Mouse (Mus musculus) 3T3-L1 (cell line): ENCODE results near the gene Gps2.
A peak's percentile ranks its signal among the peaks of the same experiment; 100 is the strongest.

Experiments
- DNase-seq: peaks from one replicate; pipeline ENCODE4 v3.0.0-alpha.2; 2015; ENCODE audit warnings: low read depth, low spot score

Gene Gps2

DNA sequence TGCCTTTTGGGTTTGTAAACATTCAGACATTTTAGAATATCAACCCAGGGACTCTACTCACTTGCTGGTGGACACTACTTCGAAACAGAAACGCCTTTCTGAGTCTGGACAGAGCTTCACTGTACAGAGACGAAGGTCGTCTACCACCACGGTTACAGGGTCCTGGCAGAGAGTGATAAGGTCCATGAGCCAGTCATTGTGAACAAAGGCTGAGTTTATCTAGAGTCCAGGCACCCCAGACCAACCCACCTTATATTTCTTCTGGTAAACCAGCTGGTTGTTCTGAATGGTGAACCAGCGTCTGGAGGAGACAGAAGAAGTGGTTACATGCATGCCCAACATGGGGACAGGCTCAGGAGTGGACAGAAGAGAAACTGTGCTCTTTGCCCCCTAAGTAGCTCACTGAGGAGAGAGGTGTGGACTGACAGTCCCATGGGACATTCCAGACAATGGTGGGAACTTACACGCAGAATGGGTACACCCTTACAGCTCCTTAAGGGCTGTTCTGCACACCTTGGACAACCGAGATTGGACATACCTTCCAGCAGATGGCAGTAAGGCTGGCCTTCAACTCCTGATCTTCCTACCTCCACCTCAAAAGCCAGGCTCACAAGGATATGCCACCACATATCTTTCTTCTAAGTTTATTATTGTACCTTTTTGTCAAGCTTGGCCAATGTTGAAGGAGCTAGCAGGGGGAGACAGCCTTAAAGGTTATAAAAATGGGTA is 26.6 kb upstream of the Gps2 start:
- peak; percentile 45 for DNase-seq

DNA sequence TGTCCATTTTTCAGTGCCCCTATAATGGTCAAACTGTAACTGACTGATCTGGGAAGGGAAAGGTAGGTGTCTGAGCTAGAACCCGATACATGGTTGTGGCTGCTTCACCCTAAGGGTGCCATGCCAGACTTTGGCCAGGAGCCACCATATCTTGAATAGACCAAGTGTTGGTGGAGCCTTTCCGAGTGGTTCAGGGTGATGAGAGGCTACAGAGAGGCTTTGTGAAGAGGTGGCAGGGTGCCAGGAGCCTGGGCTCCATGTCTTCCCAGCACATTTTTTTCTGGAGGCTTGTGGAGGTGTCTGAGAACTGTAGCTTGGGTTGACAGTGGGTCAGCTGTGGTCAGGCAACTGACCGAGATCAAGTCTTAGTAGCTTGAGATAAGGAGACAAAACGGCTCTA is 22.2 kb upstream of the Gps2 start:
- DNase-seq = no peak

DNA sequence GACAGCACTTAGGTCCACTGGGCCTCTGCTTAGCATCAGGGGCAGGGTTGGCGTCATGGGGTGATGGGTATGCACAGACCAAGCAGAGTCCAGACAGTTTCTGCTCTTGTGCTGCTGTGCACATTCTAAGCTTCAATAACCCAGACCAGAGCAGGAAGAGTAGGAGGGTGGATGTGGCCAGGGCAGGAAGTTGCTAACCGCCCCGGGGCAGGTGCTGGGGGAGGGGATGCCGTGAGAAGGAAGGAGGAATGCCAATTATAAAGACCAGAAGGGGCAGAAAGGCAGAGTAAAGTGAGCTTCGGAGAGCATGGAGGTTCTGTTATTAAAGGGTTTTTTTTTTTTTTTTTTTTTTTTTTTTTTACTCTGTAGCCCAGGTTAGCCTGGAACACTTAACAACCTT is 19.0 kb upstream of the Gps2 start:
- no peak for DNase-seq

GRCm38 (mm10) chr11:69895291-69895690 is 18.4 kb upstream of the Gps2 start, which contains the start of gene Acap1:
Gene Acap1 (minus strand): TSS chr11:69895539.
- DNase-seq = no peak

GRCm38 (mm10) chr11:69899870-69900269 is 13.8 kb upstream of the Gps2 start:
- no peak for DNase-seq

DNA sequence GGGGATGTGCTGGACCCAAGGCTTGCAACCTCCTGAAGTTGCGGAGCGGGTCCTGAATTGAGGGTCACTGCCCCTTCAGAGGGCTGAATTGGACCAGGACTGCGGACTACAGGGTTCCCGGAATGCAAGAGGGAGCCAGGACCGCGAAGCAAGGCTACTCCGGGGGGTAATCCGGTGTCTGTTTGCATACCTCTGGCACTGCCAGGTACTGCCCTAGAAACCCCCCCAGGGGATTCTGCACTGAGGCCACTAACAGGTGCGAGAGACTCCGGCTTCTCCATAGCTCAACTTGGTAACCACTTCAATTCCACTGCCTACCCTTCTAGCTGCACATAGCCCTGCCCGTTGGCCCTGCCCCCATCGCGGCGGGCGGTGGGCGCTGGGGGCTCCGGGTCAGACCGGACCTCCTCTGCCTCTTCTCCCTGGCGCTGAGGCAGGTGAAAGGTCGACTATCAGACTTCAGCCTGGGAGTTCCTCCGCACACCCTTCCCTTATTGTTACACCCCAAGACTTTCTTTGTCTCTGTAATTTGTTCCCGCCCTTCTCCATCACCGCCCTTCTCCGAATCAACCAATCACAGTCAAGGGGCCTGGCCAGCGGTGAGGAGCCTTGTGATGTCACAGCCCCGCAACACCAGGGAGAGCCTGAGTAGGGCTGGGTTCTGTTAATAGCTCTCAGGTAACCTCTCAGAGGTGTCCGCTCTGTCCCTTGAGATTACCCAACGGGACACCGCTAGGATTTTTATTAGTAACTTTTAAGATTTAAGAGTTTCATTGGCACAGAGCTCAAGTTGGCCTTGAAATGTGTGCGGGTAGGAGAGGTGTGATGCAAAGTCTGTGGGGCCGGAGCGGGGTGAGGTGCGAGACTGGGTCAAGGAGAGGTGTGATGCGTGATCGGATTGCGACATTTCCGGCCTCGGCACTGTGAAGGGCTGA is 12.9 kb upstream of the Gps2 start, which contains the start of the genes 2810408A11Rik and Neurl4:
Gene 2810408A11Rik (minus strand): TSS at position 517 of the 935 bp plus-strand sequence.
Gene Neurl4 (plus strand): TSS at position 602 of the 935 bp plus-strand sequence.
- DNase-seq = peak; percentile 96

DNA sequence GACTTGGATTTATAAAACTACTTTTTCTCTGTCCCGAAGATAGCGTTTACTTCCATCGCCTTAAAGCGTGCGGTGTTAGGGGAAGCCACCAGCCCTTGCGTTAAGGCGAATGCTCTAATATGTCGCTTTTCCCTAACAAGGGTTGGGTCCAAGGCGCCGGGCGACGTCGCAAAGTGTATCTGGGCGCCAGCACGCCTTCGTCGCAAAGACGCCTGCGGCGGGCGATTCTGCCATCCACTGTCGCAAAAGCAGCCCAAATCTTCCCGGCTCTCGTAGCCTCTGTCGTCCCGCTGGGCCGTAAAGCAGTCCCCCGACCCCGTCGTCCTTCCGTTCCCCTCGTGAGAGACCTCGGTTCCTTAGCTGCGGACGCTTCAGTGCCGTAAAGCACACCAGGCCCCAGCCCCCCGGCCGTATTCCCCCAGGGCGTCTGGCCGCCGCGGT is 12.3 kb upstream of the Gps2 start:
- peak; percentile 97 for DNase-seq

GRCm38 (mm10) chr11:69901993-69902392 is 11.7 kb upstream of the Gps2 start:
- DNase-seq = peak; percentile 30

- no peak for DNase-seq
These were observed 10.7 kb upstream of the Gps2 start for GRCm38 (mm10) chr11:69902972-69903371.

DNA sequence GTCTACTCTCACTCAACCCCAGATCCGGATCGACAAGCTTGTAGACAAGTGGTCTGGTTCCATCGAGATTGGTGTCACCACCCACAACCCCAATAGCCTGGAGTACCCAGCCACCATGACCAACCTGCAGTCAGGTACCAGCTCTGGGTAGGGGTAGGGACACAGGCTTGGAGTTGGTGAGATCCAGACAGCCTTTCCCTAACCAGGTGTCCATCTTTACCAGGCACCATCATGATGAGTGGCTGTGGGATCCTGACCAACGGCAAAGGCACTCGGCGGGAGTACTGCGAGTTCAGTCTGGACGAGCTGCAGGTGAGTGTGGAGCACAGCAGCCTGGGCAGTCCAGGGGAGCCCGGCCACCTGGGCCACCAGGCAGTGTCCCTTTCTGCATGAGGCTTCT is 9.4 kb upstream of the Gps2 start:
- no peak for DNase-seq

DNA sequence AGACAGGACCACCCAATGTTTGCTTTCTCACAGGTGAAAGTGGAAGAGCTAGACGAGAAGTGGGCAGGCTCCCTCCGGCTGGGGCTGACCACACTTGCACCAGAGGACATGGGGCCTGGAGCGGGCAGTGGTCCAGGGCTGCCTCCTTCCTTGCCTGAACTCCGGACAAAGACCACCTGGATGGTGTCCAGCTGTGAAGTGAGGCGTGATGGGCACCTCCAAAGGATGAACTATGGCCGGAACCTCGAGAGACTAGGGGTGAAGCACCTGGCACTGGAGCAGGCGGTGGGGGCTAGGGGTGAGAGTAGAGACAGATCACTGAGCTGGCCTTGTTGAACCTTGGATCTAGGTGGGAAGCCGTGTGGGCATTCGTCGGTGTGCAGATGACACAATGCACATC is 5.0 kb upstream of the Gps2 start:
- no peak for DNase-seq

- DNase-seq = no peak
These were observed 4.5 kb upstream of the Gps2 start for GRCm38 (mm10) chr11:69909174-69909573.

GRCm38 (mm10) chr11:69910177-69910576 is 3.5 kb upstream of the Gps2 start:
- DNase-seq = no peak

GRCm38 (mm10) chr11:69910781-69911560 is 2.7 kb upstream of the Gps2 start:
- DNase-seq = no peak

- DNase-seq = no peak
These were observed 2.0 kb upstream of the Gps2 start for GRCm38 (mm10) chr11:69911701-69912100.

DNA sequence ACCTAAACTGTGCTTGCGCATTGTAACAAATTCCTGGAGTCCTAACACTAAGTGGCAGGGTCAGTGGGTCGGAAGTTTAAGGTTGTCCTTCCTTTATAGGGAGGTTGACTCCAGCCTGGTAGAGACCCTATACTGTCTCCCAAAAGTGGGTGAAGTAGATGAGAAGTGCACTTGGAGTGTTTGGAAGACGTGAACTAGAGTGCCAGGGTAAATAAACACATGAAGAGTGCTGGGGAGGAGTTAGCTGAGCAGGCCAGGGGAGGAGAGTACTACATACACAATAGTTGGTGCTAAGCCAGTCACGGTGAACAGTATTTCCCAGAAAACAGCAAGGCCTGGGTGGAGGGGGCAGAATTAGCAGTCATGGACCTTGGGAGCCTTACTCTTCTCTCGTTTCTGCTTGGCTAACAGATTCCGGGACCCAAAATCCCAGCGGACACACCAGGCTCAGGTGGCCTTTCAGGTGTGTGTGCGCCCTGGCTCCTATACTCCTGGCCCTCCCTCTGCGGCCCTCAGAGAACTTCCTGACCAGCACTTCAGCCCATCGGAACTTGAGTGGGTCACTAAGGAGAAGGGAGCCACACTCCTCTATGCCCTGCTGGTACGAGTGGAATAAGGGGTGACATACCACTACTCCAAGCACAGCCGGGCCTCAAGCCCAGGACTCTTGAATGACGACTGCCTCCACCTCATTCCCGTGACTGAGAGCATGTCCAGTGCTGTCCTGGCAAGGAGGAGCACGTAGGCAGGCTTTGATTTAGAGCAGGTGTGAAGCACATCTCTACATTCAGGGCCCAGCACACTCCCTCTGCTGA is 765 bp upstream of the Gps2 start:
- DNase-seq = peak; percentile 15

DNA sequence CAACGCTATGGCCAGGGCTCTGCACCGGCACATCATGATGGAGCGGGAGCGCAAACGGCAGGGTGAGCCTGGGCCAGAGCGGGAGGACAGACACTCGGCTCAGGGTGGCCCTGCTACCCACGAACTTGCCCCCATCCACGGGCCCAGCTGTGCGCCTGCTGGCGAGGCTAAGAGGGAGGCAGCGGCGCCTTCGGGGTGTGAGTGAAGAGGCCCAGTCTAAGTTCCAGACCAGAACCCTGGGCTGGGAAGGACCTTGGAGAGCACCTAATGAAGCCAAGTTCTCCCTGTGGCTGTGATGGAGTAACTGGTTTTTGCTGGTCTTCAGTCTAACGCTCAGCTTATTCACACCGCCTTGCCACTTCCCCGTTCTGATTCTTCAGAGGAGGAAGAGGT is 680 bp downstream of the Gps2 start:
- peak; percentile 83 for DNase-seq

- DNase-seq = peak; percentile 21
These were observed 1.3 kb downstream of the Gps2 start for GRCm38 (mm10) chr11:69914917-69915430.

- DNase-seq = peak; percentile 23
These were observed 2.3 kb downstream of the Gps2 start for GRCm38 (mm10) chr11:69915667-69916627.
